Mouse (Mus musculus): Measurements from ENCODE around the gene Frmd6.

- TF ChIP-seq POLR2A (IDR thresholded peaks at IDR 0.05; ENCODE audit: insufficient read length, low read depth) (no peak), MAX (IDR thresholded peaks at IDR 0.05; ENCODE audit: low read depth) (no peak), TCF12 (IDR thresholded peaks at IDR 0.05; ENCODE audit: insufficient read depth, poor library complexity, severe bottlenecking) (no peak), CEBPB (IDR thresholded peaks at IDR 0.05; ENCODE audit: insufficient read depth, poor library complexity, severe bottlenecking) (no peak), MYOG (IDR thresholded peaks at IDR 0.05; ENCODE audit: control insufficient read depth in 1 of 3, insufficient read depth in 1 of 3, insufficient read length in 2 of 3, low read depth in 2 of 3) (no peak), MYOD1 (IDR thresholded peaks at IDR 0.05; ENCODE audit: control insufficient read depth in 1 of 3, insufficient read length in 2 of 3, low read depth in 2 of 3) (no peak), REST (IDR thresholded peaks at IDR 0.05; ENCODE audit: insufficient read depth, insufficient read length) (no peak), E2F4 (IDR thresholded peaks at IDR 0.05; ENCODE audit: insufficient read depth) (no peak), TCF3 (IDR thresholded peaks at IDR 0.05; ENCODE audit: insufficient read length, low read depth) (no peak), POLR2AphosphoS2 (IDR thresholded peaks at IDR 0.05; ENCODE audit: insufficient read length, low read depth) (no peak), USF1 (IDR thresholded peaks at IDR 0.05; ENCODE audit: low read depth) (no peak)
These were observed 70.8 kb downstream of the Frmd6 start for GRCm38 (mm10) chr12:70896068-70896467.
